Mouse (Mus musculus): ENCODE measurements around the gene Srsf2. TPM values are rescaled to one million over a fixed set of nuclear protein-coding genes. Genes with fewer than 3 reads are reported as not detected.

Gene Srsf2
- polyA plus RNA-seq, 1 experiment = 1,171 TPM

- H3K4me3 ChIP-seq (ENCODE audit: control insufficient read depth, insufficient read depth, low read length) = peak overlapping the region; percentile 33; the same call in 1 of the 2 replicates
- no peak for TF ChIP-seq POLR2A (IDR thresholded peaks at IDR 0.05; ENCODE audit: control insufficient read depth, extremely low read depth, insufficient read depth, low read length, poor library complexity)
- peak; percentile 78; the same call in 1 of the 2 replicates for TF ChIP-seq CTCF (IDR thresholded peaks at IDR 0.05; ENCODE audit: borderline replicate concordance, control insufficient read depth, extremely low read depth, insufficient read depth, low read length, poor library complexity)
- 6% methylated on average over 28 of the region's 28 CpGs for WGBS
- peak overlapping the region; percentile 88 for H3K27ac ChIP-seq (ENCODE audit: control insufficient read depth, insufficient read depth, low read length)
- H3K27me3 ChIP-seq (ENCODE audit: control insufficient read depth, insufficient read depth, low read length) = no peaks in the 10 kb centered on the region
- DNase-seq = peak; percentile 76
- peaks cover 29% of the 10 kb centered on the region for H3K4me1 ChIP-seq (replicated peaks; ENCODE audit: control insufficient read depth, insufficient read depth, low read length)
- H3K36me3 ChIP-seq (ENCODE audit: control insufficient read depth, insufficient read depth, low read length) = no peaks in the 10 kb centered on the region
These were observed 32.6 kb upstream of the Srsf2 start for GRCm38 (mm10) chr11:116885275-116886151.

GRCm38 (mm10) chr11:116884061-116884460 lies 31.2 kb upstream of the Srsf2 start:
- peaks cover 23% of the 10 kb centered on the region for H3K4me1 ChIP-seq (replicated peaks; ENCODE audit: control insufficient read depth, insufficient read depth, low read length)
- no peak for TF ChIP-seq POLR2A (IDR thresholded peaks at IDR 0.05; ENCODE audit: control insufficient read depth, extremely low read depth, insufficient read depth, low read length, poor library complexity)
- no peak for TF ChIP-seq CTCF (IDR thresholded peaks at IDR 0.05; ENCODE audit: borderline replicate concordance, control insufficient read depth, extremely low read depth, insufficient read depth, low read length, poor library complexity)
- WGBS = 71% methylated on average over 6 of the region's 6 CpGs
- DNase-seq = no peak
- no peak overlapping the region for H3K27ac ChIP-seq (ENCODE audit: control insufficient read depth, insufficient read depth, low read length)
- no peaks in the 10 kb centered on the region for H3K36me3 ChIP-seq (ENCODE audit: control insufficient read depth, insufficient read depth, low read length)
- no peaks in the 10 kb centered on the region for H3K27me3 ChIP-seq (ENCODE audit: control insufficient read depth, insufficient read depth, low read length)
- H3K4me3 ChIP-seq (ENCODE audit: control insufficient read depth, insufficient read depth, low read length) = no peak overlapping the region

- WGBS = 98% methylated on average over 10 of the region's 10 CpGs
- Histone ChIP-seq H3K4me3 (ENCODE audit: control insufficient read depth, insufficient read depth, low read length) (no peak overlapping the region), H3K36me3 (ENCODE audit: control insufficient read depth, insufficient read depth, low read length) (no peaks in the 10 kb centered on the region), H3K27me3 (ENCODE audit: control insufficient read depth, insufficient read depth, low read length) (no peaks in the 10 kb centered on the region), H3K4me1 (replicated peaks; ENCODE audit: control insufficient read depth, insufficient read depth, low read length) (peaks cover 18% of the 10 kb centered on the region), H3K27ac (ENCODE audit: control insufficient read depth, insufficient read depth, low read length) (no peak overlapping the region)
- TF ChIP-seq POLR2A (IDR thresholded peaks at IDR 0.05; ENCODE audit: control insufficient read depth, extremely low read depth, insufficient read depth, low read length, poor library complexity) (no peak), CTCF (IDR thresholded peaks at IDR 0.05; ENCODE audit: borderline replicate concordance, control insufficient read depth, extremely low read depth, insufficient read depth, low read length, poor library complexity) (no peak)
- DNase-seq = no peak
These were observed 29.6 kb upstream of the Srsf2 start for GRCm38 (mm10) chr11:116882446-116882845.

GRCm38 (mm10) chr11:116881440-116881839 lies 28.5 kb upstream of the Srsf2 start:
- Histone ChIP-seq H3K4me1 (replicated peaks; ENCODE audit: control insufficient read depth, insufficient read depth, low read length) (peaks cover 8% of the 10 kb centered on the region; the same call in 1 of the 2 replicates), H3K4me3 (ENCODE audit: control insufficient read depth, insufficient read depth, low read length) (no peak overlapping the region), H3K36me3 (ENCODE audit: control insufficient read depth, insufficient read depth, low read length) (no peaks in the 10 kb centered on the region), H3K27me3 (ENCODE audit: control insufficient read depth, insufficient read depth, low read length) (no peaks in the 10 kb centered on the region), H3K27ac (ENCODE audit: control insufficient read depth, insufficient read depth, low read length) (no peak overlapping the region)
- WGBS = 96% methylated on average over 5 of the region's 5 CpGs
- TF ChIP-seq CTCF (IDR thresholded peaks at IDR 0.05; ENCODE audit: borderline replicate concordance, control insufficient read depth, extremely low read depth, insufficient read depth, low read length, poor library complexity) (no peak), POLR2A (IDR thresholded peaks at IDR 0.05; ENCODE audit: control insufficient read depth, extremely low read depth, insufficient read depth, low read length, poor library complexity) (no peak)
- no peak for DNase-seq

- 93% methylated on average over 7 of the region's 7 CpGs for WGBS
- Histone ChIP-seq H3K4me1 (replicated peaks; ENCODE audit: control insufficient read depth, insufficient read depth, low read length) (peaks cover 3% of the 10 kb centered on the region; the same call in 1 of the 2 replicates), H3K27me3 (ENCODE audit: control insufficient read depth, insufficient read depth, low read length) (no peaks in the 10 kb centered on the region), H3K4me3 (ENCODE audit: control insufficient read depth, insufficient read depth, low read length) (no peak overlapping the region), H3K36me3 (ENCODE audit: control insufficient read depth, insufficient read depth, low read length) (no peaks in the 10 kb centered on the region), H3K27ac (ENCODE audit: control insufficient read depth, insufficient read depth, low read length) (no peak overlapping the region)
- TF ChIP-seq CTCF (IDR thresholded peaks at IDR 0.05; ENCODE audit: borderline replicate concordance, control insufficient read depth, extremely low read depth, insufficient read depth, low read length, poor library complexity) = no peak
- no peak for TF ChIP-seq POLR2A (IDR thresholded peaks at IDR 0.05; ENCODE audit: control insufficient read depth, extremely low read depth, insufficient read depth, low read length, poor library complexity)
- no peak for DNase-seq
These were observed 27.9 kb upstream of the Srsf2 start for GRCm38 (mm10) chr11:116880839-116881238.

GRCm38 (mm10) chr11:116878454-116878853 lies 25.6 kb upstream of the Srsf2 start:
- WGBS = 96% methylated on average over 8 of the region's 8 CpGs
- H3K4me3 ChIP-seq (ENCODE audit: control insufficient read depth, insufficient read depth, low read length) = no peak overlapping the region
- no peak for TF ChIP-seq POLR2A (IDR thresholded peaks at IDR 0.05; ENCODE audit: control insufficient read depth, extremely low read depth, insufficient read depth, low read length, poor library complexity)
- TF ChIP-seq CTCF (IDR thresholded peaks at IDR 0.05; ENCODE audit: borderline replicate concordance, control insufficient read depth, extremely low read depth, insufficient read depth, low read length, poor library complexity) = no peak
- no peaks in the 10 kb centered on the region; the same call in 1 of the 2 replicates for H3K36me3 ChIP-seq (ENCODE audit: control insufficient read depth, insufficient read depth, low read length)
- H3K27me3 ChIP-seq (ENCODE audit: control insufficient read depth, insufficient read depth, low read length) = no peaks in the 10 kb centered on the region
- no peak for DNase-seq
- H3K27ac ChIP-seq (ENCODE audit: control insufficient read depth, insufficient read depth, low read length) = no peak overlapping the region
- no peaks in the 10 kb centered on the region for H3K4me1 ChIP-seq (replicated peaks; ENCODE audit: control insufficient read depth, insufficient read depth, low read length)

Measured in thymus, adult 2 months (tissue).